24 mouse cellular contexts compared by ENCODE assay signal in the genomic region with DNA sequence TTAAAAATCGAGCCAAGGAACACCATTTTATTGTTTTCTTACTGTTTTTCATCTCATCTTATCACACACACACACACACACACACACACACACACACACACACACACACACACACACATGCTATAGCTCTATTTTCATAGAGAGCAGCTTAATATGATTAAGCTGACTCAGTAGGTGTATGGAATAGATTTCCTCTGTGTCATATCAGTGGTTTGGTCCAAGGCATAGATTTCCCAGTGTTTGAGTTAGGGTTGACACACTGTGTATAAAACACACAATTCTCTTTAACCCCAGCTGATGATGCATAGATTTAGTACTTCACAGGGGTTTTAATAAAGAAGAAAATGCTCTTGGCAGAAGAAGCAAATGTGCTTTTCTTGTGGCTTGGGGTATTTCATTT.
"Had no signal": no experiment of that assay in that cellular context is flagged by ENCODE, and none has a peak within 500 bp of the region (broad histone marks: within the 10 kb centered on the region; RNA-seq: fewer than 3 reads in every experiment).

No protein-coding gene starts in this region.

- H3K9ac ChIP-seq: heart, embryonic 12.5 days; hindbrain, embryonic 12.5 days; hindbrain, embryonic 14.5 days; intestine, embryonic 15.5 days; limb, embryonic 13.5 days; liver, embryonic 12.5 days; liver, embryonic 14.5 days had no signal

- H3K9me3 ChIP-seq: heart, embryonic 10.5 days; heart, embryonic 12.5 days; hindbrain, embryonic 10.5 days; hindbrain, embryonic 12.5 days; intestine, embryonic 15.5 days; limb, embryonic 13.5 days; liver, embryonic 12.5 days had no signal

- H3K4me2 ChIP-seq: heart, embryonic 12.5 days; hindbrain, embryonic 12.5 days; hindbrain, embryonic 14.5 days; intestine, embryonic 15.5 days; limb, embryonic 13.5 days; liver, embryonic 12.5 days had no signal

- H3K36me3 ChIP-seq: heart, embryonic 10.5 days; heart, embryonic 12.5 days; hindbrain, embryonic 10.5 days; hindbrain, embryonic 12.5 days; intestine, embryonic 15.5 days; limb, embryonic 13.5 days; liver, embryonic 12.5 days had no signal

- H3K4me3 ChIP-seq: gastrocnemius, adult 2 months; heart, embryonic 10.5 days; heart, embryonic 12.5 days; hindbrain, embryonic 10.5 days; hindbrain, embryonic 12.5 days; intestine, embryonic 15.5 days; layer of hippocampus, adult 2 months; left cerebral cortex, adult 2 months; limb, embryonic 13.5 days; liver, embryonic 12.5 days had no signal

- H3K27ac ChIP-seq: gastrocnemius, adult 2 months; heart, embryonic 10.5 days; hindbrain, embryonic 10.5 days; hindbrain, embryonic 12.5 days; hindbrain, embryonic 14.5 days; intestine, embryonic 15.5 days; layer of hippocampus, adult 2 months; left cerebral cortex, adult 2 months; limb, embryonic 13.5 days; liver, embryonic 12.5 days; liver, embryonic 14.5 days had no signal

- H3K27me3 ChIP-seq: heart, embryonic 12.5 days; hindbrain, embryonic 12.5 days; intestine, embryonic 15.5 days; limb, embryonic 13.5 days; liver, embryonic 12.5 days had no signal

- DNase-seq: gastrocnemius, adult 2 months; gastrocnemius, postnatal 10 days; gastrocnemius, postnatal 25 days; heart, adult 18-20 months; heart, postnatal 10 days; heart, postnatal 4 days; kidney, adult 18-20 months; kidney, adult 8-10 months; kidney, postnatal 10 days; kidney, postnatal 25 days had no signal

- ATAC-seq: hindbrain, embryonic 16.5 days; inflammation-experienced regulatory T-cells, adult 6 months; intestine, embryonic 15.5 days; intestine, postnatal 0 days; liver, embryonic 12.5 days had no signal

- H3K4me1 ChIP-seq: heart, embryonic 10.5 days; hindbrain, embryonic 10.5 days; hindbrain, embryonic 12.5 days; intestine, embryonic 15.5 days; liver, embryonic 12.5 days had no signal
